Mouse (Mus musculus): ENCODE measurements around the gene Unc13b.

DNA sequence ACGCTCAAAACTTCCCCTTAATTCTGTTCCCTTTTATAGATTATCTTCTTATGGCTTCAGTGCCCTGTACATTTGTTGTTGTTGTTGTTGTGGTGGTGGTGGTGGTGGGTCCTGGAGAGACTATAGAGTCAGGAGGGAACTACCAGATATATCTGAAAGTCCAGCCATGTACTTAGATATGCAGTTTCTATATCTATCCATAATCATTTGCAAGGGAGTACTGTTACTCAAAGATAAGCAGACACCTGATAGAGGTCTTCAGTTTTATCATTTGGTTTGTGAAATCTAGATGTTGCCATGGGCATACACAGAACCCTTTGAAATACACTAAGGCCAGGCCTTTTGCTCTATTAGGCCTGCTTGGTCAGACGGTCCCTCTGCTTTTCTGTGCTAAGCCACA, 55.8 kb downstream of the Unc13b start:
- TF ChIP-seq CTCF (IDR thresholded peaks at IDR 0.05; ENCODE audit: borderline replicate concordance, extremely low read depth, insufficient read depth, insufficient read length) (no peak), POLR2A (IDR thresholded peaks at IDR 0.05; ENCODE audit: borderline replicate concordance, extremely low read depth, insufficient read depth, insufficient read length, poor library complexity, severe bottlenecking) (no peak)

Measured in brain, embryonic 14.5 days (tissue).